Mouse (Mus musculus): ENCODE data around the gene Ncl. TPM values are rescaled to one million over a fixed set of nuclear protein-coding genes. Genes with fewer than 3 reads are reported as not detected.

Ncl gene
- polyA plus RNA-seq, 2 experiments, result 201 to 286 TPM

DNA sequence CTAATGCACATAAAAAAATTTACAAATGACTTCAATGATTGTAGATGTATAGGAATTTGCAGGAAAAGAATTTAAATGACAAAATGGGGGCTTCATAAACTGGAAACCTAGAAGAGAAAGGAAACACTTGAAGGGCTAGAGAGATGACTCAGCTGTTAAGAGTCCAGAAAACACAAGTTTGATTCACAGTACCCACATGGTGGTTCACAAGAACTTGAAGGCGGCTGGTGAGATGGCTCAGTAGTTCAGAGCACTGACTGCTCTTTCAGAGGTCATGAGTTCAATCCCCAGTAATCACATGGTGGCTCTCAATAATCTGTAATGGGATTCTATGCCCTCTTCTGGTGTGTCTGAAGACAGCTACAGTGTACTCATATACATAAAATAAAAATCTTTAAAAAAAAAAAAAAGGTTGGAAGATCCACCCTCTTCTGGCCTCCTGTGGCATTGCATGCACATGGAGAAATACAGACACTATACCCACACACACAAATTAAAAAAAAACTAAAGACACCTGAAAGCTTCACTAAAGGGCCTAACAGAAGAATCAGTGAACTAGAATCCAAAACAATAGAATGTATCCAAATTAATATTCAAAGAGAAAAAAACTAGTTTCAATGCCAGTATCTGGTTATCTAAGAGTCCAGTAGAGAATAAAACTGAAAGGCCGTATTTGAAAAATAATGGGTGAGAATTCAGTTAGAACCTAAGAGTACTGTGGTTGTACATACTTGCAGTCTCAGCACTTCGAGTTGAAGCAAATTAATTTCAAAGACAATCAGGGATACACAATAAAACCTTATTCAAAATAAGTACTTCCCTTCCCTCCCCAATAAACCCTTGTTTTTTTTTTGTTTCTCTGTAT, 12.1 kb downstream of the Ncl start:
- Histone ChIP-seq H3K9ac (ENCODE audit: low read depth, low read length, severe bottlenecking) (no peak overlapping the region), H3K4me2 (replicated peaks; ENCODE audit: low read depth, low read length, severe bottlenecking) (no peak overlapping the region), H3K4me1 (ENCODE audit: control insufficient read depth, insufficient read depth, low read length) (no peaks in the 10 kb centered on the region), H3K4me3 (replicated peaks; ENCODE audit: low read length) (no peak overlapping the region), H3K27ac (replicated peaks; ENCODE audit: low read depth, low read length) (no peak overlapping the region), H3K9me3 (ENCODE audit: control insufficient read depth, low read length) (no peaks in the 10 kb centered on the region), H3K27me3 (ENCODE audit: control insufficient read depth, insufficient read depth, low read length) (no peaks in the 10 kb centered on the region), H3K36me3 (ENCODE audit: control insufficient read depth, insufficient read depth, low read length) (peaks cover 57% of the 10 kb centered on the region)
- DNase-seq (ENCODE audit: low spot score) (no peak), ATAC-seq (ENCODE audit: low FRiP score, low read depth) (peak; percentile 11; the same call in 1 of the 2 replicates)
- no peak for TF ChIP-seq POLR2A (IDR thresholded peaks at IDR 0.05; ENCODE audit: borderline replicate concordance, extremely low read depth, insufficient read depth, insufficient read length)
- 88% methylated on average over 3 of the region's 3 CpGs for WGBS

DNA sequence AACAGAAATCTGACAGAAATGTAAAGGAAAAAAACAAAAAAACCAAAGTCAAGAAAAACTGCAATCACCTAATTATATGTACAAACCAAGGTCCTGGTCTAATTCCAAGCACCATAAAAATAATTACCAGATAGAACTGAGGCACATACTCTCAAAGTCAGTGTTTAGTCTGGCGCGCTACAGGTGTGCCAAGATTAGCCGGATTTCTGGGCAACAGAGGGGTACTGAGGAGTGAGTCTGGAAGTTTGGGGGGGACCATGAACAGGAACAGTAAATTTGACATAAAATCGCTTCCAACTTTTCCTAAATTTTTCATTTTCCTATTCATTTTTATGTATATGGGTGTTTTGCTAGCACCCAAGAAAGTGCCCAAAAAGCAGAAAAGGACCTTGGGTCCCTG, 13.2 kb downstream of the Ncl start:
- WGBS, result 93% methylated on average over 4 of the region's 4 CpGs
- TF ChIP-seq POLR2A (IDR thresholded peaks at IDR 0.05; ENCODE audit: borderline replicate concordance, extremely low read depth, insufficient read depth, insufficient read length), result no peak
- no peaks in the 10 kb centered on the region for H3K9me3 ChIP-seq (ENCODE audit: control insufficient read depth, low read length)
- no peak overlapping the region for H3K4me2 ChIP-seq (replicated peaks; ENCODE audit: low read depth, low read length, severe bottlenecking)
- H3K27me3 ChIP-seq (ENCODE audit: control insufficient read depth, insufficient read depth, low read length), result no peaks in the 10 kb centered on the region
- no peak overlapping the region for H3K4me3 ChIP-seq (replicated peaks; ENCODE audit: low read length)
- no peaks in the 10 kb centered on the region for H3K4me1 ChIP-seq (ENCODE audit: control insufficient read depth, insufficient read depth, low read length)
- DNase-seq (ENCODE audit: low spot score), result no peak
- ATAC-seq (ENCODE audit: low FRiP score, low read depth), result no peak
- no peak overlapping the region for H3K9ac ChIP-seq (ENCODE audit: low read depth, low read length, severe bottlenecking)
- no peak overlapping the region for H3K27ac ChIP-seq (replicated peaks; ENCODE audit: low read depth, low read length)
- H3K36me3 ChIP-seq (ENCODE audit: control insufficient read depth, insufficient read depth, low read length), result peaks cover 46% of the 10 kb centered on the region

- ATAC-seq (ENCODE audit: low FRiP score, low read depth), result no peak
Measured at GRCm38 (mm10) chr1:86345069-86345468, 14.1 kb downstream of the Ncl start.

GRCm38 (mm10) chr1:86343969-86344861, 15.0 kb downstream of the Ncl start:
- Histone ChIP-seq H3K4me2 (replicated peaks; ENCODE audit: low read depth, low read length, severe bottlenecking) (no peak overlapping the region), H3K4me3 (replicated peaks; ENCODE audit: low read length) (no peak overlapping the region), H3K27me3 (ENCODE audit: control insufficient read depth, insufficient read depth, low read length) (no peaks in the 10 kb centered on the region), H3K27ac (replicated peaks; ENCODE audit: low read depth, low read length) (no peak overlapping the region), H3K4me1 (ENCODE audit: control insufficient read depth, insufficient read depth, low read length) (no peaks in the 10 kb centered on the region), H3K9ac (ENCODE audit: low read depth, low read length, severe bottlenecking) (no peak overlapping the region), H3K36me3 (ENCODE audit: control insufficient read depth, insufficient read depth, low read length) (peaks cover 28% of the 10 kb centered on the region), H3K9me3 (ENCODE audit: control insufficient read depth, low read length) (no peaks in the 10 kb centered on the region)
- no peak for TF ChIP-seq POLR2A (IDR thresholded peaks at IDR 0.05; ENCODE audit: borderline replicate concordance, extremely low read depth, insufficient read depth, insufficient read length)
- ATAC-seq (ENCODE audit: low FRiP score, low read depth) (no peak), DNase-seq (ENCODE audit: low spot score) (no peak)
- WGBS, result 66% methylated on average over 4 of the region's 4 CpGs

More at GRCm38 (mm10) chr1:86345069-86345468, 14.1 kb downstream of the Ncl start:
- Histone ChIP-seq H3K4me1 (ENCODE audit: control insufficient read depth, insufficient read depth, low read length) (no peaks in the 10 kb centered on the region), H3K36me3 (ENCODE audit: control insufficient read depth, insufficient read depth, low read length) (peaks cover 37% of the 10 kb centered on the region), H3K4me3 (replicated peaks; ENCODE audit: low read length) (no peak overlapping the region), H3K27me3 (ENCODE audit: control insufficient read depth, insufficient read depth, low read length) (no peaks in the 10 kb centered on the region), H3K27ac (replicated peaks; ENCODE audit: low read depth, low read length) (no peak overlapping the region), H3K9ac (ENCODE audit: low read depth, low read length, severe bottlenecking) (no peak overlapping the region), H3K9me3 (ENCODE audit: control insufficient read depth, low read length) (no peaks in the 10 kb centered on the region), H3K4me2 (replicated peaks; ENCODE audit: low read depth, low read length, severe bottlenecking) (no peak overlapping the region)
- DNase-seq (ENCODE audit: low spot score), result no peak
- TF ChIP-seq POLR2A (IDR thresholded peaks at IDR 0.05; ENCODE audit: borderline replicate concordance, extremely low read depth, insufficient read depth, insufficient read length), result no peak
- 94% methylated on average over 4 of the region's 4 CpGs for WGBS

DNA sequence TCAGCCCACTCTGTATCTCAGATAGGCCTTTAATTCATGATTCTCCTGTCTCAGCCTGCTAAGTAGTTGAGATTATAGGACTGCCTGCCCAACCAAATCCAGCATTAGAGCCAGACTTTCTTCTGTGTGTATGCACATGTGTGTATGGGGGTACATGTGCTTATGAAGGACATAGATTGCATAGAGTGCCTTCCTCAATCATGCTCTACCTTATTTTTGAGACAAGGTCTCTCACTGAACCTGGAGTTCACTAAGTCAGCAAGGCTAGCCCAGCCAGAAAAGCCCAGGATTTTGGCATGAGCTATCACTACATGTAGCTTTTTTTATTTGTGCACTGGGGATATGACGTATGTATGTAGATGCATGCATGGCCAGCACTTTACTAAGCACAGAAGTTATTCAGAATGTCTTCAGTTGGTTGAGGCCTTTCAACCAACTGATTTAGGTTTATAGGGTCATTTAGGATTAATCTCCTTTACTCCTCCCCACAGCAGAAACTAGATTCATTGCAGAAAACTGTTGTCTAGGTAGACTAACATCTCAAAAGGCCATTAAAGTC, 16.0 kb downstream of the Ncl start:
- Histone ChIP-seq H3K4me1 (ENCODE audit: control insufficient read depth, insufficient read depth, low read length) (no peaks in the 10 kb centered on the region), H3K27ac (replicated peaks; ENCODE audit: low read depth, low read length) (no peak overlapping the region), H3K36me3 (ENCODE audit: control insufficient read depth, insufficient read depth, low read length) (peaks cover 18% of the 10 kb centered on the region), H3K4me3 (replicated peaks; ENCODE audit: low read length) (no peak overlapping the region), H3K4me2 (replicated peaks; ENCODE audit: low read depth, low read length, severe bottlenecking) (no peak overlapping the region), H3K9me3 (ENCODE audit: control insufficient read depth, low read length) (no peaks in the 10 kb centered on the region), H3K27me3 (ENCODE audit: control insufficient read depth, insufficient read depth, low read length) (no peaks in the 10 kb centered on the region), H3K9ac (ENCODE audit: low read depth, low read length, severe bottlenecking) (no peak overlapping the region)
- ATAC-seq (ENCODE audit: low FRiP score, low read depth), result no peak
- WGBS, result 86% methylated on average over 1 of the region's 1 CpGs
- no peak for TF ChIP-seq POLR2A (IDR thresholded peaks at IDR 0.05; ENCODE audit: borderline replicate concordance, extremely low read depth, insufficient read depth, insufficient read length)
- no peak for DNase-seq (ENCODE audit: low spot score)

Data from limb, embryonic 14.5 days (tissue).